Mouse (Mus musculus) heart, embryonic 14.5 days (tissue): ENCODE measurements around the gene Tyms. TPM values are rescaled to one million over a fixed set of nuclear protein-coding genes. Genes with fewer than 3 reads are reported as not detected.
A peak's percentile ranks its signal among the peaks of the same experiment; 100 is the strongest.

Experiments used
- ATAC-seq: fragments of 200-750 bp; cut with Nextera tagmentation; 2 replicates; pipeline ENCODE4 v1.8.0; 2017; ENCODE audit warnings: low read depth, moderate TSS enrichment; ENCODE audit not compliant: insufficient number of reproducible peaks, insufficient read depth, low FRiP score
- H3K27ac ChIP-seq, 2 experiments: fragments of 200-500 bp in 1 of 2; fragments of 300-500 bp in 1 of 2; sonication (generic) in 1 of 2; replicated peaks in 1 of 2; 2 replicates each; pipeline ENCODE4 v1.5.1; 2012 to 2014; ENCODE audit warnings: low read depth in 2 of 2, low read length in 2 of 2, control low read depth in 1 of 2, mild to moderate bottlenecking in 1 of 2, mixed read lengths in 1 of 2; ENCODE audit not compliant: control insufficient read depth in 1 of 2, insufficient read depth in 1 of 2
- H3K27me3 ChIP-seq: fragments of 300-500 bp; sonication (generic); 2 replicates; pipeline ENCODE4 v1.6.1; 2014; ENCODE audit warnings: mild to moderate bottlenecking, low read length, control low read depth; ENCODE audit not compliant: control insufficient read depth, insufficient read depth
- H3K36me3 ChIP-seq: fragments of 300-500 bp; sonication (generic); 2 replicates; pipeline ENCODE4 v1.6.1; 2014; ENCODE audit warnings: mild to moderate bottlenecking, control low read depth, low read length, mixed read lengths; ENCODE audit not compliant: control insufficient read depth, insufficient read depth
- H3K4me1 ChIP-seq, 2 experiments: fragments of 200-500 bp in 1 of 2; fragments of 300-500 bp in 1 of 2; sonication (generic) in 1 of 2; 2 replicates each; pipeline ENCODE4 v1.6.1; 2012 to 2014; ENCODE audit warnings: low read length in 2 of 2, control low read depth in 1 of 2, mixed read lengths in 1 of 2; ENCODE audit not compliant: control insufficient read depth in 2 of 2, insufficient read depth in 2 of 2
- H3K4me2 ChIP-seq: fragments of 300-500 bp; sonication (generic); 2 replicates; pipeline ENCODE4 v1.6.1; 2014; ENCODE audit warnings: mild to moderate bottlenecking, low read length
- H3K4me3 ChIP-seq, 2 experiments: fragments of 200-500 bp in 1 of 2; fragments of 300-500 bp in 1 of 2; sonication (generic) in 1 of 2; 2 replicates each; pipeline ENCODE4 v1.5.1; 2012 to 2014; ENCODE audit warnings: low read length in 2 of 2, mild to moderate bottlenecking in 2 of 2, control low read depth in 1 of 2, low read depth in 1 of 2, moderate library complexity in 1 of 2; ENCODE audit not compliant: control insufficient read depth in 1 of 2, insufficient read depth in 1 of 2
- H3K9ac ChIP-seq: fragments of 300-500 bp; sonication (generic); 2 replicates; pipeline ENCODE4 v1.6.1; 2014; ENCODE audit warnings: mild to moderate bottlenecking, low read length
- H3K9me3 ChIP-seq: fragments of 300-500 bp; sonication (generic); 2 replicates; pipeline ENCODE4 v1.6.1; 2016; ENCODE audit warnings: low read length, control low read depth; ENCODE audit not compliant: control insufficient read depth
- WGBS: fragments of 180-500 bp; shearing (Covaris S2); extraction: QIAGEN DNeasy Blood & Tissue Kit; methylation state at CpG from one replicate; pipeline ENCODE4 v1.1.7; 2014; 5-methylcytosine and 5-hydroxymethylcytosine counted together
- polyA plus RNA-seq: library from polyadenylated mRNA; unstranded; fragments of >200 nt; fragmentation: Nextera tagmentation; extraction: Ambion mirVana; gene quantifications from 2 replicates; pipeline ENCODE4 v1.2.1, GENCODE M21; 2014

Tyms gene
- polyA plus RNA-seq: 91.7 and 101 TPM in 2 replicates

GRCm38 (mm10) chr5:30072825-30073821, at the start of gene Tyms:
Tyms (minus strand) TSS chr5:30073617.
- Histone ChIP-seq H3K9ac (peak within 1 kb of the TSS; percentile 84), H3K27me3 (no peaks in the 10 kb centered on the region), H3K4me1 (peaks cover 2 to 9% of the 10 kb centered on the region in 2 experiments; a peak in 2 of 4 replicates), H3K4me2 (peak within 1 kb of the TSS; percentile 84), H3K9me3 (no peaks in the 10 kb centered on the region), H3K4me3 (peak within 1 kb of the TSS; percentile 62 to 82), H3K27ac (peak within 1 kb of the TSS; percentile 80 to 84), H3K36me3 (peaks cover 37% of the 10 kb centered on the region)
- ATAC-seq: peak; percentile 79; the same call in 1 of the 2 replicates
- WGBS: 1% methylated on average over 45 of the region's 45 CpGs

- Histone ChIP-seq H3K4me1 (no peaks in the 10 kb centered on the region), H3K27ac (no peak overlapping the region), H3K36me3 (peaks cover 100% of the 10 kb centered on the region), H3K9ac (no peak overlapping the region), H3K4me2 (no peak overlapping the region), H3K4me3 (no peak overlapping the region), H3K9me3 (no peaks in the 10 kb centered on the region), H3K27me3 (no peaks in the 10 kb centered on the region)
- ATAC-seq: no peak
- WGBS: 87% methylated on average over 6 of the region's 6 CpGs
These were observed 49.1 kb upstream of the Tyms start for GRCm38 (mm10) chr5:30122481-30122880.

- no peak overlapping the region for H3K4me2 ChIP-seq
- H3K4me3 ChIP-seq: no peak overlapping the region
- no peaks in the 10 kb centered on the region for H3K9me3 ChIP-seq
- no peaks in the 10 kb centered on the region for H3K4me1 ChIP-seq
- no peak for ATAC-seq
- no peak overlapping the region for H3K27ac ChIP-seq
- no peak overlapping the region for H3K9ac ChIP-seq
- H3K36me3 ChIP-seq: peaks cover 87% of the 10 kb centered on the region
- WGBS: 80% methylated on average over 7 of the region's 7 CpGs
- H3K27me3 ChIP-seq: peaks cover 9% of the 10 kb centered on the region
These were observed 46.7 kb upstream of the Tyms start for GRCm38 (mm10) chr5:30120106-30120505.

- H3K9ac ChIP-seq: no peak overlapping the region
- no peak for ATAC-seq
- no peak overlapping the region for H3K27ac ChIP-seq
- H3K9me3 ChIP-seq: no peaks in the 10 kb centered on the region
- H3K4me3 ChIP-seq: no peak overlapping the region
- H3K27me3 ChIP-seq: peaks cover 17% of the 10 kb centered on the region
- H3K36me3 ChIP-seq: peaks cover 77% of the 10 kb centered on the region
- 87% methylated on average over 6 of the region's 6 CpGs for WGBS
- H3K4me2 ChIP-seq: no peak overlapping the region
- peaks cover 0 to 2% of the 10 kb centered on the region in 2 experiments; a peak in 1 of 4 replicates for H3K4me1 ChIP-seq
These were observed 45.7 kb upstream of the Tyms start for GRCm38 (mm10) chr5:30119163-30119562.

- WGBS: 100% methylated on average over 1 of the region's 1 CpGs
- Histone ChIP-seq H3K4me2 (no peak overlapping the region), H3K9ac (no peak overlapping the region), H3K4me3 (no peak overlapping the region), H3K9me3 (no peaks in the 10 kb centered on the region), H3K4me1 (peaks cover 5 to 6% of the 10 kb centered on the region in 2 experiments; a peak in 2 of 4 replicates), H3K36me3 (peaks cover 66% of the 10 kb centered on the region), H3K27ac (no peak overlapping the region), H3K27me3 (peaks cover 29% of the 10 kb centered on the region)
- ATAC-seq: no peak
These were observed 44.6 kb upstream of the Tyms start for GRCm38 (mm10) chr5:30118018-30118417.

- peaks cover 47% of the 10 kb centered on the region for H3K27me3 ChIP-seq
These were observed 42.3 kb upstream of the Tyms start for GRCm38 (mm10) chr5:30115718-30116117.

GRCm38 (mm10) chr5:30114761-30115140, 41.3 kb upstream of the Tyms start:
- Histone ChIP-seq H3K36me3 (peaks cover 33% of the 10 kb centered on the region), H3K9me3 (no peaks in the 10 kb centered on the region), H3K9ac (peak overlapping the region; percentile 71), H3K4me3 (peak overlapping the region; percentile 58 to 60), H3K4me2 (peak overlapping the region; percentile 97), H3K27ac (no peak overlapping the region), H3K4me1 (peaks cover 16 to 20% of the 10 kb centered on the region in 2 experiments), H3K27me3 (peaks cover 53% of the 10 kb centered on the region)
- no peak for ATAC-seq
- WGBS: 2% methylated on average over 22 of the region's 28 CpGs

More at GRCm38 (mm10) chr5:30115718-30116117, 42.3 kb upstream of the Tyms start:
- Histone ChIP-seq H3K9ac (no peak overlapping the region), H3K27ac (no peak overlapping the region), H3K4me3 (no peak overlapping the region), H3K4me1 (peaks cover 13 to 14% of the 10 kb centered on the region in 2 experiments), H3K36me3 (peaks cover 43% of the 10 kb centered on the region), H3K9me3 (no peaks in the 10 kb centered on the region), H3K4me2 (no peak overlapping the region)
- WGBS: 30% methylated on average over 10 of the region's 10 CpGs
- no peak for ATAC-seq
